Mouse (Mus musculus): ENCODE data around the gene Ranbp3.

Gene Ranbp3

GRCm38 (mm10) chr17:56728117-56728516, 55.0 kb downstream of the Ranbp3 start:
- DNase-seq, result no peak

GRCm38 (mm10) chr17:56729151-56729550, 56.1 kb downstream of the Ranbp3 start:
- no peak for DNase-seq

GRCm38 (mm10) chr17:56729656-56730055, 56.6 kb downstream of the Ranbp3 start:
- DNase-seq, result no peak

- DNase-seq, result peak; percentile 63
These were observed 63.4 kb downstream of the Ranbp3 start for GRCm38 (mm10) chr17:56736534-56736933.

GRCm38 (mm10) chr17:56738221-56738620, 65.1 kb downstream of the Ranbp3 start:
- no peak for DNase-seq

GRCm38 (mm10) chr17:56740118-56740787, 67.2 kb downstream of the Ranbp3 start:
- DNase-seq, result no peak

- no peak for DNase-seq
These were observed 67.7 kb downstream of the Ranbp3 start for GRCm38 (mm10) chr17:56740788-56741160.

- DNase-seq, result no peak
These were observed 71.1 kb downstream of the Ranbp3 start for GRCm38 (mm10) chr17:56744173-56744572.

- DNase-seq, result peak; percentile 50
These were observed 78.4 kb downstream of the Ranbp3 start for GRCm38 (mm10) chr17:56751404-56752072.

GRCm38 (mm10) chr17:56753452-56753851, 80.4 kb downstream of the Ranbp3 start:
- no peak for DNase-seq

- peak; percentile 55 for DNase-seq
These were observed 81.4 kb downstream of the Ranbp3 start for GRCm38 (mm10) chr17:56754271-56755185.

- DNase-seq, result peak; percentile 69
These were observed 83.8 kb downstream of the Ranbp3 start for GRCm38 (mm10) chr17:56756703-56757399.

GRCm38 (mm10) chr17:56757416-56758123, 84.5 kb downstream of the Ranbp3 start, which contains the start of gene Nrtn:
Gene Nrtn (minus strand): TSS chr17:56757530.
- DNase-seq, result peak; percentile 86

- DNase-seq, result peak; percentile 97
These were observed 85.0 kb downstream of the Ranbp3 start for GRCm38 (mm10) chr17:56758132-56758531.

- DNase-seq, result no peak
These were observed 86.2 kb downstream of the Ranbp3 start for GRCm38 (mm10) chr17:56759261-56759660.

- no peak for DNase-seq
These were observed 88.0 kb downstream of the Ranbp3 start for GRCm38 (mm10) chr17:56761077-56761476.

Data from thymus, postnatal 4 days (tissue).